Mouse (Mus musculus) gastrocnemius, postnatal 14 days (tissue): ENCODE measurements around the gene Gp9. TPM values are rescaled to one million over a fixed set of nuclear protein-coding genes. Genes with fewer than 3 reads are reported as not detected.

Source experiments
- DNase-seq: peaks from one replicate; pipeline ENCODE4 v3.0.0; 2021; ENCODE audit warnings: mixed read lengths
- intact Hi-C: fragments of 180-260 bp; cut with DNase I; formaldehyde crosslinking; loops from one replicate; pipeline ENCODE4 v1.15.1; 2025; ENCODE audit warnings: low total_unique reads
- long read RNA-seq, 2 experiments: library from polyadenylated mRNA; stranded (forward); transcript quantifications; one replicate each; pipeline ENCODE4 v2.0.0; 2021
- total RNA-seq, 2 experiments: library from RNA; stranded (reverse); gene quantifications; 2 replicates each; pipeline ENCODE4 v1.2.3; 2021

Gene Gp9
- not detected for total RNA-seq
- long read RNA-seq, experiment 1: 0 reads
- long read RNA-seq, experiment 2: 0 reads

DNA sequence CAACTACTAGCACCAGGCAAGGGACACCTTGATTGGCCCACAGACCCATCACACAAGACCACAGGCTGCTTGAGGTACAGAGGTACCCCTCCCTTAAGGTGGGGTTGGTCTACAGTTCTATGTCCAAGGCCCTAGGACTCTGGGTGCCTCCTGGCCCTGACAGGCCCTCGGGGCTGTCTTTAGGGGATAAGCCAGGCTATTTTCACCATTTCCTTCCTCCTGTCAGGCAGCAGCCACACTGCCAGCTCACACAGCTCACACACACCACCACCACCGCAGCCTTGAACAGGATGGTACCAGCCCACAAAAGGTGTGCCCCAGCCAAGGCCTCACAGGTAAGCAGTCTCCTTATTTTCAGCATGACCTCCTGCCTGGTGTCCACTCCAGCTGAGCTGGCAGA lies at the start of gene Gp9:
Gene Gp9 (plus strand): TSS at position 231 of the 400 bp plus-strand sequence.
- no peak for DNase-seq
- intact Hi-C loops: no loop called here

- no peak for DNase-seq
- intact Hi-C loops: no loop called here
These were observed 49.8 kb upstream of the Gp9 start for GRCm38 (mm10) chr6:87728102-87728501.

GRCm38 (mm10) chr6:87730141-87730540 lies 47.7 kb upstream of the Gp9 start:
- intact Hi-C loops: no loop called here
- no peak for DNase-seq

DNA sequence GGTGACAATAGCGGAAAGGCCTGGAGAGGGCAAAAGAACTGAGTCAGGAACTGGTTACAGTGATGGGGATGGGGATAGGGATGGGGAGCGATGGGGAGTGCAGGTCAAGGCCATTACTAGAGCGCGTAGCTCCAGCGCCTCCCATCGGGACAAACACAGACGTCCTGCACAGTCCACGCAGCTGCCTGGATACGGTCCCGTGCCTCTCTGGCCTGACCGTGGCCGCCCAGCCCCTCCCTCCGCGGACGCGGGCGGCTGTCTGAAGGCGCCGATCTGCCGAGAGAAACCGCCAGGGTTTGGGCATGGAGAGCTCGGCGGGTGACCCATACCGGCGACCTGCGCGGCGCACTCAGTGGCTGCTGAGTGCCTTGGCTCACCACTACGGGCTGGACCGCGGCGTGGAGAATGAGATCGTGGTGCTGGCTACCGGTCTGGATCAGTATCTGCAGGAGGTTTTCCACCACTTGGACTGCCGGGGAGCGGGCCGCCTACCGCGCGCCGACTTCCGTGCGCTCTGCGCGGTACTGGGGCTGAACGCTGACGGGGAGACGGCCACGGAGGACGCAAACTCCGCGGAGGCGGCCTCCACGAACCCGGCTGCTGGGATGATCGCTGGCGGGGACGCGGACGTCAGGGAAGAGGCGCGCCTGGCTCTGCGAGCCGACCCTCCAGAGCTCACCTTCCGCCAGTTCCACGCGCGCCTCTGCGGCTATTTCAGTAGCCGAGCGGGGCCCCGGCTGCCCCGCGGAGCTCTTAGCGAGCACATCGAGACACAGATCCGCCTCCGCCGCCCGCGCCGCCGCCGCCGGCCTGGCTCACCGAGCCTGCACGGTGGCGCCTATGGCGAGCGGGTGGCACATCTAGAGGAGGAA lies 47.0 kb upstream of the Gp9 start, which contains the start of gene Efcc1:
Gene Efcc1 (plus strand): TSS at position 279 of the 872 bp plus-strand sequence.
- intact Hi-C loops: no loop called here
- peak; percentile 76 for DNase-seq

DNA sequence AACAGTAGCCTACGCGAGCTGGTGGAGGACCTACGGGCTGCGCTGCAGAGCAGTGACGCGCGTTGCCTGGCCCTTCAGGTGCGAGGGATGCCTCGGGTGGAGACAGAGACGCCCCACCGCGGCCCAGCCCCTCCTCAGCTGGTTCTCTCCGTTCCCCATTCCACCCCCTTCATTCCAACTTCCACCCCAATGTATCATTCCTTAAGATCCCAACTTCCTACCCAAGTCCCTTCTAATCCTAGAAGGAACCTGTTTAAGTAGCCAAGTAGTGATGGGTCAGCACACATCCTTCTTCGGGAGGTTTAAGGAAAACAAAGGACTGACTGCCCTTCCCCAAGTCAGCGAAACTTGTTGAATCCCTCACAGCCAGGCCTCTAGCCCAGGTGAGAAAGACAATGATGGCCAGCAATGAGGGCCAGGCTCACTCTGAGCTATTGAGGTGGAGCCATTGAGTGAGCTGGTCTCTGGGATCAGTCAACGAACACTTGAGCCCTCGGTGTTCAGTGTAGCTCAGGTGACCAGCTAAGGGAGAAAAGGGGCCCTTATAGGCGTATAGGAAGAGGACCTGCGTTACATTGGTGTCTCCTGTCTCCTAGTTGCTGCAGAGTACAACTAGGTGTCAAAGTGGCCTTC lies 46.3 kb upstream of the Gp9 start:
- no peak for DNase-seq
- intact Hi-C loops: no loop called here

GRCm38 (mm10) chr6:87732151-87733011 lies 45.5 kb upstream of the Gp9 start:
- intact Hi-C loops: no loop called here
- no peak for DNase-seq

DNA sequence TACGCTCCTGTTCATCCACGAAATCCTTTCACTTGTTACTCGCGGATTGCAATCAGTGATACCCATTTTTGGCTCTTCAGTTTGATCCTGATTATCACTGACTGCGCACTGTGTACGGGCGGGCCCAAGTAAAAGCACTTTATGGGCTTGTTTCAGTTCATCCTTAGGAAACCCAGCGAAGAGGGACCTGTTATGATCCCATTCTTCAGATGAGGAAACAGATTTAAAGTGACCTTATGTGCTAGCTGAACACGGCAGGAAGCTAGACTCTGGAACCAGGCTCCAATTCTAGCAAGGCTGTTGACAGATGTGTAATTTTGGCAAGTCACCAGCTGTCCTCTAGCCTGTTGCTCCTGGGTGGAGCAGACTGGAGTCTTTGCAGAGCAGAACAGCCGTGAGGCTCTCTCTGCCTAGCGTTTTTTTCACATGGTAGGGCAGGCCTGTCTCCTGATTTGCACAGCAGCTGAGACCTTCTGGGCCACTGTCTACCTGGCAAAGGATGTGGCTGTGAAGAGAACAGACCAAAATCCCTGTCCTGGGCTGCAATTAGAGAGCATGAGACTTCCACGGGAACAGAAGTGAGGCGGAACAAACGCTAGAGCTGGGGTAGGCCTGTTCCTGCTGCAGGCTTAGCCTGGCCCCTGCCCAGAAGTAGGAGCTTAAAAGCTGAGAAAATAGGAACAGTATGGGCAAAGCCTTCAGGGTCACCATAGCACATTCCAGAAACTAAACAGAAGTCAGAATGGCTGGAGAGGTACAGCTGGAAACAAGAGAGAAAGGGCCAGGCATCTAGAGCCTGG lies 44.5 kb upstream of the Gp9 start:
- no peak for DNase-seq
- intact Hi-C loops: no loop called here

GRCm38 (mm10) chr6:87734136-87734535 lies 43.7 kb upstream of the Gp9 start:
- intact Hi-C loops: no loop called here
- no peak for DNase-seq

GRCm38 (mm10) chr6:87736923-87737322 lies 40.9 kb upstream of the Gp9 start:
- intact Hi-C loops: no loop called here
- DNase-seq: no peak

DNA sequence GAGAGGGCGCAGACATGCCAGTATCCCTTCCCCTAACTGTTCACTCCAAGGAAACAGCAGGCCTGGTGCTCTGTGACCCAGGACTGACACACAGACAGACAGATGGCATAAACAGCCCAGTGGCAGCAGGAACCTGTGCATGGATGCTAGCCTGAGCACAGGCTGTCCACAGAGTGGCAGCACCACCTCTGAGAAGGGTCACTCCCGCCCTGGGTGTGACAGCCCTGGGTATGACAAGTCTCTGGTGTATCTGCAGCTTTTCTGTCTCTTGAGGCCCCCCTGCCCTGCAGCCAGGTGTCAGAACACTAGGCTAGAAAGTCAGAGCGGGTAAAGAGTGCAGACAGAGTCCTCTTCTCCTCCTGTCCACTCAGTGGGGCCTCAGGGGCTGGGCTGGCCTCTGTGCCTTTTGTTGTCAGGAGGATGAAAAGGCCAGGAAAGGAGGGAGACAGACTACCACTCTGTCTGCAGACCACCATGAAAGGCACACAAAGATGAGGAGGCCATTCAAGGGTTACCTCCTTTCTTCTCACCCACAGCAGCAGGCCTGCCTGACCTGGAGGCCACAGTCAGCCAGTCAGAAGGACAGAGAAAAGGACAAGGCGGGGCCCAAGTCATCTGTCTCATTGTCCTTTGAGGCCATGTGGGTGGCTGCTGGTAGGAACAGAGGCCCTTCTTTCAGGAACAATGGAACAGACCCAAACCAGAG lies 39.8 kb upstream of the Gp9 start:
- no peak for DNase-seq
- intact Hi-C loops: no loop called here

DNA sequence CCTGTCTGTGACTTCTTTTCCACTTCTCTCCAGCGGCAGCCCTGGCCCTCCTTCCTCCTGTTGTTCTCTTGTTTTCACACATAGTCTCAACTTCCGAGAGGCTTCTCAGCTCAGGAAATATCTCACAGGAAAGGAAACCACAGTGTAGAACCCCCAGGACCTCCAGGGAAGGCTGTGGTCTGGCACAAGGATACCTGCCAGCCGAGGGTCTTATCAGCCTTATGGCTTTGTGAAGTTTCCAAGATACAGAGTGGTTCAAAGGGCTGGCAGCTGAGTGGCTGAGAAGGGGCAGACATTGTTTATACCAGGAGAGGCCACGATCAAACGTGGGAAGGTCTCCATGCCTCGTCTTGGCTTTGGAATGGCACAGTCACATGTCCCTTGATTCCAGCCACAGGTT lies 38.0 kb upstream of the Gp9 start:
- DNase-seq: no peak
- intact Hi-C loops: no loop called here

DNA sequence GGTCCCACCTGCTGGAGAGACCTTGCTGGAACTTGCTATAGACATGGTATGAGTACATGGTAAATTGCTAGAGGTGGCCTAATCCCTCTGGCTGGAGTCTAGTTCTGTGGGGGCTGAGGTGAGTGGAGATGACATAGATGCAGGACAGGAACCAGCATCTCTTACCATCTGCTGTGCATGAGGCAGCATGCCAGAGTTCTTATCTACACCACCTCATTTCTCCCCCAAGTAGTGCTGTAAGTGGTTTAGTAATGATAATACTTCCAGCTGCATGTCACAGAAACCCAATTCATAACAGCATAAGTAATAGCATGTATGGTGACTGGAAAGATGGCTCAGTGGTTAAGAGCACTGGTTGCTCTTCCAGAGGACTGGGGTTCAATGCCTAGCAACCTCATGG lies 37.4 kb upstream of the Gp9 start:
- intact Hi-C loops: no loop called here
- no peak for DNase-seq

GRCm38 (mm10) chr6:87741978-87742377 lies 35.9 kb upstream of the Gp9 start:
- DNase-seq: no peak
- intact Hi-C loops: no loop called here

DNA sequence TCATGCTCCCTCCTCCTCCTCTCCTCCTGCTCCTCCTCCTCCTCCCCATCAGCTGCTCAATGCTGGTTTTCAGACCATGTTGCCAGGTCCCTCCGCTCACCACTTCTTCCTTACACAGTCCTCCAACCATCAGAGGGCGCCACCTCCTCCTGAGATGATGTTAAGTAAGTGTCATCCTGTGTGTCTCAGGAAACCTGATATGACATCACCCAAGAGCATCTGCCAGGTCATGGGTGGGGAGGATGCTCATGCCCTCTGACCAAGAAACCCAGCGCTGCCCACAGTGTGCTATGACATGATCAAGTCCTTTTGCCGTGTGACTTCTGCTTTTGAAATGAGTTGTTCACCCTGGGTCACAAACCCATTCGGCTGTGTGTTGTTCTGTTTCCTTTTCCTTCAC lies 35.1 kb upstream of the Gp9 start:
- no peak for DNase-seq
- intact Hi-C loops: no loop called here

DNA sequence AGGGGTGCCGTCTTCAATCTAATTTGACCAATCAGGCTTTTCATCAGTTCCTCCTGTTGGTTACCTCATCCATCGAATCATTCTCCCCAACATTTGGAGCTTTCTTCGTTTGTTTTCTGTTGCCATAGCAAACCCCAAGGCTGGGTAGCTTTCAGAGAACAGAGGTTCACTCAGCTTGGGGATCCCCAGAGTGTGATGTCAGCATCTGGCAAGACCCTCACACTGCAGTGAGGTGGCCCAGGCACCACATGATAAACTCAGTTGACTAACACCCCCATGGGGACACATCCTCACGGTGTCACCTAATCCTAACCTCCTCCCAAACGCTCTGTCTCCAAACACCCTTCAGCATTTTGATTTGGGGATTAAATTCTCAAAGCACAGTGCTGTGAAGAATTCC lies 34.6 kb upstream of the Gp9 start:
- intact Hi-C loops: no loop called here
- DNase-seq: peak; percentile 42

DNA sequence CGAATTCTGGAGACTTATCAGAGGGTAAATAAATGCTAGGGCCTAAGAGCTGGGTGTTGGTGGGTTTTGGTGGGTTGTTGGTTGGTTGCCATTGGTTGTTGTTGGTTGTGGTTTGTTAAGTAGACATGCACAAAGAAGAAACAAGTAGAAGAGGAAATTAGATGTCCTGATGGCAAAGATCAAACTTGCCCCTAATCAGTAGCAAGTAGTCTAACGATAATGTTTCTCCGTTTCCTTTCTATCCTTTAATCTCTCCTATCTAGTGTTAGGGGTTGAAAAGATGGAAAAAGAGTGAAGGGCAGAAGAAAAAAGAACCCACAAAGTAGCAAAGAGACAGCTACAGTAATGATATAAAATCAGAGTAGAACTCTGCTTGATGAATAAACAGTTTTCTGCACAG lies 33.2 kb upstream of the Gp9 start:
- intact Hi-C loops: no loop called here
- DNase-seq: no peak

- DNase-seq: no peak
- intact Hi-C loops: no loop called here
These were observed 32.6 kb upstream of the Gp9 start for GRCm38 (mm10) chr6:87745301-87745700.

GRCm38 (mm10) chr6:87746059-87746458 lies 31.8 kb upstream of the Gp9 start:
- intact Hi-C loops: no loop called here
- DNase-seq: no peak

GRCm38 (mm10) chr6:87746849-87747248 lies 31.0 kb upstream of the Gp9 start:
- DNase-seq: peak; percentile 74
- intact Hi-C loops: no loop called here
